Comparison of ENCODE assay signal across 8 mouse cellular contexts in genomic region chr4:48124773-48125469, GRCm38 (mm10). TPM values are rescaled to one million over a fixed set of nuclear protein-coding genes. Genes with fewer than 3 reads are reported as not detected.
DNase-seq lines count a peak whose midpoint lies in the region; ATAC-seq and TF ChIP-seq lines count a peak whose summit lies in the region.

Gene Stx17, plus strand, starts transcription at chr4:48124915.

- peaks cover 3% of the 10 kb centered on the region; the same call in 1 of the 2 replicates for H3K4me1 ChIP-seq in hindbrain, embryonic 12.5 days

- peak; percentile 54 for DNase-seq in Patski (ENCODE audit: low read depth, low spot score)
- DNase-seq in cerebellum, postnatal 10 days, result peak; percentile 92 to 94
- peak; percentile 73 to 84 for DNase-seq in frontal cortex, postnatal 10 days (ENCODE audit: low spot score in 2 of 2)
- DNase-seq in layer of hippocampus, postnatal 14 days (ENCODE audit: low spot score in 2 of 2), result peak; percentile 81 to 84
- peak; percentile 86 for DNase-seq in lung, postnatal 10 days
- DNase-seq in ovary, postnatal 14 days (ENCODE audit: low spot score), result peak; percentile 74
- DNase-seq in thymus, postnatal 10 days (ENCODE audit: low spot score in 2 of 2), result peak; percentile 71 to 85

- H3K36me3 ChIP-seq in hindbrain, embryonic 12.5 days, result no peaks in the 10 kb centered on the region

- peak within 1 kb of the TSS; percentile 86 for H3K4me2 ChIP-seq in hindbrain, embryonic 12.5 days (replicated peaks)

- in situ Hi-C loops in Patski (cut with MboI; ENCODE audit: low pct_unique_long_range_greater_than_20kb), result no loop called here

- POLR2A ChIA-PET in Patski (lab: Charles Lee), result no interaction called here

- peak within 1 kb of the TSS; percentile 86 for H3K9ac ChIP-seq in hindbrain, embryonic 12.5 days

- peak within 1 kb of the TSS; percentile 82 for H3K4me3 ChIP-seq in hindbrain, embryonic 12.5 days

- peaks cover 29% of the 10 kb centered on the region for H3K27me3 ChIP-seq in Patski
- H3K27me3 ChIP-seq in hindbrain, embryonic 12.5 days, result no peaks in the 10 kb centered on the region

- peak; percentile 94 for ATAC-seq in Patski
- peak; percentile 99 for ATAC-seq in hindbrain, embryonic 12.5 days (ENCODE audit: low FRiP score)

- 1% methylated on average over 58 of the region's 58 CpGs for WGBS in hindbrain, embryonic 12.5 days

- TF ChIP-seq CTCF in Patski (IDR thresholded peaks at IDR 0.05), result no peak

- no peaks in the 10 kb centered on the region for H3K9me3 ChIP-seq in hindbrain, embryonic 12.5 days (replicated peaks)

- CTCF ChIA-PET in Patski (lab: Charles Lee), result no interaction called here

- no peak within 1 kb of the TSS for H3K27ac ChIP-seq in hindbrain, embryonic 12.5 days

RNA-seq across cellular contexts. Expression of gene Stx17, which starts in this region (rescaled TPM):
- 19.7 TPM for polyA plus RNA-seq in Patski (2021)
- 29.5 and 30.4 TPM in 2 replicates for polyA plus RNA-seq in hindbrain, embryonic 12.5 days (2016; fragmentation: Nextera tagmentation; extraction: Ambion mirVana)
- total RNA-seq in layer of hippocampus, postnatal 14 days (2021), result 10 to 100 TPM; 24.7 to 28.4 TPM
